Mouse (Mus musculus) neural tube, embryonic 11.5 days (tissue): ENCODE measurements at regions not wholly inside any gene's neighbourhood (a gene's known extent, or its start where the extent isn't known, plus 50 kb on each side); places are given as distances from the start of the nearest gene placed in this dataset.

Source experiments
- ATAC-seq: fragments of 200-750 bp; cut with Nextera tagmentation; 2 replicates; pipeline ENCODE4 v1.8.0; 2017; ENCODE audit warnings: moderate number of reproducible peaks, mild to moderate bottlenecking, moderate TSS enrichment, moderate library complexity; ENCODE audit not compliant: insufficient read depth, low FRiP score, low TSS enrichment
- DNase-seq: peaks from one replicate; pipeline ENCODE4 v3.0.0-alpha.2; 2015; ENCODE audit warnings: low spot score
- H3K27ac ChIP-seq: fragments of 300-500 bp; sonication (generic); 2 replicates; pipeline ENCODE4 v1.5.1; 2014; ENCODE audit warnings: low read depth, mild to moderate bottlenecking, low read length
- H3K27me3 ChIP-seq: fragments of 300-500 bp; sonication (generic); 2 replicates; pipeline ENCODE4 v1.6.1; 2014; ENCODE audit warnings: mild to moderate bottlenecking, low read length, mixed read lengths; ENCODE audit not compliant: control insufficient read depth, insufficient read depth
- H3K36me3 ChIP-seq: fragments of 300-500 bp; sonication (generic); 2 replicates; pipeline ENCODE4 v1.6.1; 2014; ENCODE audit warnings: mild to moderate bottlenecking, low read length, moderate library complexity, mixed read lengths; ENCODE audit not compliant: control insufficient read depth, insufficient read depth
- H3K4me1 ChIP-seq: fragments of 300-500 bp; sonication (generic); 2 replicates; pipeline ENCODE4 v1.6.1; 2014; ENCODE audit warnings: low read length, mixed read lengths; ENCODE audit not compliant: control insufficient read depth, insufficient read depth
- H3K4me2 ChIP-seq: fragments of 300-500 bp; sonication (generic); 2 replicates; pipeline ENCODE4 v1.6.1; 2014; ENCODE audit warnings: low read depth, mild to moderate bottlenecking, moderate library complexity
- H3K4me3 ChIP-seq: fragments of 300-500 bp; sonication (generic); 2 replicates; pipeline ENCODE4 v1.5.1; 2014; ENCODE audit warnings: low read depth, low read length
- H3K9ac ChIP-seq: fragments of 300-500 bp; sonication (generic); 2 replicates; pipeline ENCODE4 v1.6.1; 2014; ENCODE audit warnings: mild to moderate bottlenecking, low read length
- H3K9me3 ChIP-seq: fragments of 300-500 bp; sonication (generic); 2 replicates; pipeline ENCODE4 v1.6.1; 2016; ENCODE audit warnings: low read length; ENCODE audit not compliant: control insufficient read depth
- WGBS: fragments of 180-500 bp; shearing (Covaris S2); extraction: QIAGEN DNeasy Blood & Tissue Kit; methylation state at CpG from one replicate; pipeline ENCODE4 v1.1.7; 2014; 5-methylcytosine and 5-hydroxymethylcytosine counted together

- H3K27me3 ChIP-seq, result no peaks in the 10 kb centered on the region
- H3K9ac ChIP-seq, result 0 out of 2 replicates have a peak overlapping the region, but pooled peaks have one; percentile 11
- H3K27ac ChIP-seq, result no peak overlapping the region
- DNase-seq (no peak), ATAC-seq (no peak)
- no peaks in the 10 kb centered on the region for H3K36me3 ChIP-seq
- WGBS, result 76% methylated on average over 13 of the region's 13 CpGs
- no peak overlapping the region for H3K4me2 ChIP-seq
- no peak overlapping the region for H3K4me3 ChIP-seq
- H3K9me3 ChIP-seq, result no peaks in the 10 kb centered on the region
- peaks cover 5% of the 10 kb centered on the region; the same call in 1 of the 2 replicates for H3K4me1 ChIP-seq
Observed at GRCm38 (mm10) chr6:52064176-52065015, 52.0 kb upstream of the Skap2 start.
